Mouse (Mus musculus) limb, embryonic 12.5 days (tissue): ENCODE data around the gene Fxyd1. TPM values are rescaled to one million over a fixed set of nuclear protein-coding genes. Genes with fewer than 3 reads are reported as not detected.

ENCODE experiments used
- ATAC-seq: fragments of 200-750 bp; cut with Nextera tagmentation; 2 replicates; pipeline ENCODE4 v1.8.0; 2017; ENCODE audit warnings: low read depth, moderate TSS enrichment; ENCODE audit not compliant: insufficient number of reproducible peaks, insufficient read depth, low FRiP score, low TSS enrichment
- H3K27ac ChIP-seq: fragments of 300-500 bp; sonication (generic); 2 replicates; pipeline ENCODE4 v1.5.1; 2016; ENCODE audit warnings: mild to moderate bottlenecking, moderate library complexity
- H3K27me3 ChIP-seq: fragments of 300-500 bp; sonication (generic); 2 replicates; pipeline ENCODE4 v1.6.1; 2016; ENCODE audit warnings: mild to moderate bottlenecking, moderate library complexity
- H3K36me3 ChIP-seq: fragments of 300-500 bp; sonication (generic); 2 replicates; pipeline ENCODE4 v1.6.1; 2016; ENCODE audit warnings: mild to moderate bottlenecking, moderate library complexity
- H3K4me1 ChIP-seq: fragments of 300-500 bp; sonication (generic); replicated peaks from 2 replicates; pipeline ENCODE4 v1.6.1; 2016
- H3K4me2 ChIP-seq: fragments of 300-500 bp; sonication (generic); 2 replicates; pipeline ENCODE4 v1.6.1; 2016; ENCODE audit warnings: mild to moderate bottlenecking, moderate library complexity
- H3K4me3 ChIP-seq: fragments of 300-500 bp; sonication (generic); replicated peaks from 2 replicates; pipeline ENCODE4 v1.5.1; 2016; ENCODE audit warnings: mild to moderate bottlenecking
- H3K9ac ChIP-seq: fragments of 300-500 bp; sonication (generic); replicated peaks from 2 replicates; pipeline ENCODE4 v1.6.1; 2016; ENCODE audit warnings: mild to moderate bottlenecking, moderate library complexity
- H3K9me3 ChIP-seq: fragments of 300-500 bp; sonication (generic); 2 replicates; pipeline ENCODE4 v1.6.1; 2016; ENCODE audit warnings: mild to moderate bottlenecking, moderate library complexity
- WGBS: fragments of 180-500 bp; shearing (Covaris S2); methylation state at CpG from one replicate; pipeline ENCODE4 v1.1.7; 2016; 5-methylcytosine and 5-hydroxymethylcytosine counted together
- polyA plus RNA-seq: library from polyadenylated mRNA; unstranded; fragments of >200 nt; fragmentation: Nextera tagmentation; extraction: Ambion mirVana; gene quantifications from 2 replicates; pipeline ENCODE4 v1.2.1, GENCODE M21; 2016

Gene Fxyd1
- 23.6 and 28.2 TPM in 2 replicates for polyA plus RNA-seq

DNA sequence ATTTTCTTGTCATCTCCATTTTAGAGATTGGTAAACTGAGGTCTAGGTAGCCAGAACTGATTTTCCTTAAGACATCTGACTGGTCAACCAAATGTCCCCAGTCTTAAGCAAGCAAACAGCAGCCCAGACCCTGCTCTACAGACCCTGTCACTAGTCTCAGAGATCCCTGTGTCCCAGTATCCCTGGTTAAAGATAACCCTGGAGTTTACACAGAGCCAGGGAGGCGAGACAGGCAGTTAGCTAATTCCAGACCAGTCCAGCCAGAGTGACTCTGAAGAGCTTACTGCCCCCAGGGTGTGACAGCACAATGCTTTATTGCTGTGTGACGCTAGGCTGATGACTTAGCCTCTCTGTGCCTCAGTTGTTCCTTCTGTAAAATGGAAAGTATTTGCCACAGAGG is at the start of gene Fxyd1:
Fxyd1 (minus strand) TSS at position 129 of the 400 bp plus-strand sequence.
- Histone ChIP-seq H3K27ac (peak within 1 kb of the TSS; percentile 54; the same call in 1 of the 2 replicates), H3K4me3 (no peak within 1 kb of the TSS), H3K36me3 (no peaks in the 10 kb centered on the region), H3K4me2 (peak within 1 kb of the TSS; percentile 48; the same call in 1 of the 2 replicates), H3K9ac (0 out of 2 replicates have a peak within 1 kb of the TSS, but pooled peaks have one; percentile 4), H3K27me3 (peaks cover 29% of the 10 kb centered on the region), H3K9me3 (no peaks in the 10 kb centered on the region), H3K4me1 (peaks cover 41% of the 10 kb centered on the region)
- WGBS: 61% methylated on average over 2 of the region's 2 CpGs
- no peak for ATAC-seq

DNA sequence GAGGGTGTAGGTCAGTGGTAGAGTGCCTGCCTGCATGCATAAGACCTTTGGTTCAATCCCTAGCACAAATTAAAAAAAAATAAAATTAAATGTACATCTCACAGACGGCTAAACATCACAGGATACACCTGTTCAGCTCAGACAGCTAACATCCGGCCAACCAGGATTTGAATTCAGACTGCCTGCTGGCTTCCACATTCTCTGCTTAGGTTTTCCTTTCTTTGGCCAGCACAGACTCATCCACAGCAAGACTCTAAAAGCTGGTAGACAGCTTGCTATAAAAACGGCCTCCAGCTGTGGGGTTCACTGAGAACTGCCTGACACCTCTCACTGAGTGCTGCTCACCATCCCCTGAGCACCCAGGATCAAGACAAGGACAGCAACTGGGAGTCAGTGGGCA is 49.2 kb upstream of the Fxyd1 start:
- Histone ChIP-seq H3K4me3 (no peak overlapping the region), H3K36me3 (no peaks in the 10 kb centered on the region), H3K9me3 (no peaks in the 10 kb centered on the region), H3K4me2 (no peak overlapping the region), H3K4me1 (no peaks in the 10 kb centered on the region), H3K27me3 (peaks cover 23% of the 10 kb centered on the region), H3K9ac (no peak overlapping the region), H3K27ac (no peak overlapping the region)
- 53% methylated on average over 3 of the region's 3 CpGs for WGBS
- no peak for ATAC-seq

DNA sequence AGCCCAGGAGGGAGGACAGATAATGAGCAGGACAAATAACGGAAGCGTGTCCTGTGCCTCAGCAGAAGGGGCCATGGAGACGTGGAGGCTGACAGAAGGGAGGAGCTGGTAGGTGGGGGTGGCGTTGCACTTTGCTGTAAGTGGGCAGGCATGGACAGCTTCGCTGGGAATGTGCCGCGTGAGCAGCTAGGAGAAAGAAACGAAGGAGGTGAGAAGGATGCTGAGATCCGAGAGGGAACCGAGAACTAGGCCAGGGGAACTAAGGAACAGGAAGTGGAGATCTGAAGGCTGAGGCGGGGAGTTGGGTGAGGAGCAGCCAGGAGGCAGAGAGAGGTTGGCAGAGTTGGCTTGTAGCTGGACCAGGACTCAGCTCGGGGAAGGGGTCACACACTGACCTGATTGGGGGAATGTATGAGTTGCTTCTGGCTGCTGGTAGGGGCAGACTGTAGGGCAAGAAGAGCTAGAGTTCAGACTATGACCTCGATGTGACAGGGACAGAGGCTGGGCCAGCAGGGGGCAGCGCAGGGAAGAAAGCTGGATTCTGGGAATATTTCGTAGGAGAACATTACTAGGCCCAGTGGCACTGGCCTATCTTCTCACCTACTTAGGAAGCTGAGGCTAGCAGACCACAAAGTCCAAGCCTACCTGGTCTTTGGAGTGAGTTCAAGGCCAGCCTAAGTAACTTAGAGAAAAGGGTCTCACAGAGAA is 48.2 kb upstream of the Fxyd1 start:
- H3K36me3 ChIP-seq: no peaks in the 10 kb centered on the region
- H3K9me3 ChIP-seq: no peaks in the 10 kb centered on the region
- WGBS: 59% methylated on average over 15 of the region's 15 CpGs
- no peak overlapping the region for H3K27ac ChIP-seq
- peaks cover 23% of the 10 kb centered on the region for H3K27me3 ChIP-seq
- no peak overlapping the region for H3K4me2 ChIP-seq
- no peak overlapping the region for H3K9ac ChIP-seq
- no peaks in the 10 kb centered on the region for H3K4me1 ChIP-seq
- no peak overlapping the region for H3K4me3 ChIP-seq
- ATAC-seq: no peak

DNA sequence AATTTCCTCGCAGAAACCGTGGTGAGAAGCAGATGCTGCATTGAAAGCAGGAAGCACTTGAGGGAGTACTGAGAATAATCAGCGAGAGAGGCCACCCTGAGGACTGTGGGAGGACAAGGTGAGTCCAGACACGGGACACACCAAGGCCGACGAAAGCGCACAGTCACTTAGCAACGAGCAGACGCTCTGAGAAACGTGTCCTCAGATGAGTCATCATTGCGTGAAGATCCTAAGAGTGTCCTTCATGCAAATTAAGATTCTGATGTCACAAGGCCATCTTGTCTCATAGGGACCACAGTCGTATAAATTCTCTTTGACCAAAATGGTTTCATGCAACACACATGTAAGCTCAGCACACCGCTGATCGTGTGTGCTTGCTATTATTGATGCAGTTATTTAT is 43.8 kb upstream of the Fxyd1 start:
- H3K27me3 ChIP-seq: peaks cover 23% of the 10 kb centered on the region
- no peaks in the 10 kb centered on the region for H3K36me3 ChIP-seq
- no peak overlapping the region for H3K4me3 ChIP-seq
- no peak overlapping the region for H3K27ac ChIP-seq
- H3K4me1 ChIP-seq: peaks cover 5% of the 10 kb centered on the region; the same call in 1 of the 2 replicates
- WGBS: 87% methylated on average over 14 of the region's 14 CpGs
- no peak overlapping the region for H3K9ac ChIP-seq
- no peak overlapping the region for H3K4me2 ChIP-seq
- no peaks in the 10 kb centered on the region for H3K9me3 ChIP-seq
- no peak for ATAC-seq

DNA sequence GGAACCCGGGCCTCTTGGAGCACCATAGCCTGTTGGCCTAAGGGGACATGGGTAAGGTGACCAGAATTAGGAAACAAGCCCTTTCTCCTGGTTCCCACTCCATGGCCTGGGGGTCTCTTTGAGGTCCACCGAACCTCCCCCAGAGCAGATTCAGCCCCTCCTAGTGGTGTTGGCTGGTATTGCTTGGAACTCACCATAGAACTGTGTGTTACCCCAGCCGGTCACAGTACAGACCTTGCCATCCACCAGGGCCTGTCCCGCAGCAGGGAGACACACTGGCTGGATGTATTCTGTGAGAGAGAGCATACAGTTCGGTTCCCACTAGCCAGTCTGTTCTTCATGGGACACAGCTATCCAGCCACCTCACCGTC is 42.6 kb upstream of the Fxyd1 start:
- Histone ChIP-seq H3K4me3 (no peak overlapping the region), H3K36me3 (no peaks in the 10 kb centered on the region), H3K27me3 (peaks cover 18% of the 10 kb centered on the region), H3K9me3 (no peaks in the 10 kb centered on the region), H3K9ac (no peak overlapping the region), H3K4me2 (no peak overlapping the region), H3K27ac (no peak overlapping the region), H3K4me1 (peaks cover 5% of the 10 kb centered on the region; the same call in 1 of the 2 replicates)
- ATAC-seq: no peak
- WGBS: 85% methylated on average over 6 of the region's 6 CpGs

DNA sequence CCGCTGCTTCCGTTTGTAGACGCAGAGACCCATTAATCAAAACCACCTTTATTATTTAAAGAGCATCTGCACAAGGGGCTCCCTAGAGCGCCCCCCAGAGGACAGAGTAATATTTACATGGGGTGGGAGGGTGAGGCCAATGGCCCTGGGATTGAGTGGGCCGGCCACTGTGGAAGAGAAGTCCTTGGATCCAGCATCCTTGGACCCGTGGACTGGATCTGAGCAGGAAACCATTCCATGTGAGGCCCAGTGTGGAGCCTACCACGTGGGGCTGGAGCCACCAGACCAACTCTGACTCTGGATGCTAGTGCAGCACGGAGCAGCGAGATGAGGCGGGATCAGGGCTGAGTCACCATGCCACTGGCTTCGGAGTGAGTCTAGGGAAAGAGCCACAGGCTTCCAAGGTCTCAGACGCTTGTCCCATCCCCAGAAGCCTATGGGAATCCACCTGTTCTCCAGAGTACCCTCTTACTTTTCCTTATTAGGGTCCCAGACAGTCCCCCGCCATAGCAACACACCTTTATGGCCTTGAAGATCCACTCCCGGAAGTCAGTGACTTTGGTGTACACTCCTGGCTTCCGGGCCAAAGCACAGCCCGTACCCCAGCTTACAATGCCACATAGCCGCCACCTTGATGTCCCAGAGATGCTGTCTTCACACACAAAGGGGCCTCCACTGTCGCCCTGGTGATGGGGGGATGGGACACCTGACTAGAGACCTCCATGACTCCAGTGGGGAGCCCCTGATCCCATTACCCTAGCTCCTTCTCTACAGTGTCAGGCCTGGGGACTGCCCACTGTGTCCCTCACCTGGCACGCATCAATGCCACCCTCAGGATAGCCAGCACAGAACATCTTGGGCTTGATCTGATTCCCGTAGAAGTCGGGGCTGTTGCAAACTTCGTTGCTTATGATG is 42.0 kb upstream of the Fxyd1 start:
- 77% methylated on average over 22 of the region's 22 CpGs for WGBS
- peaks cover 15% of the 10 kb centered on the region for H3K27me3 ChIP-seq
- H3K9ac ChIP-seq: no peak overlapping the region
- H3K4me3 ChIP-seq: no peak overlapping the region
- no peak overlapping the region for H3K27ac ChIP-seq
- no peaks in the 10 kb centered on the region for H3K9me3 ChIP-seq
- H3K4me2 ChIP-seq: no peak overlapping the region
- no peak for ATAC-seq
- peaks cover 5% of the 10 kb centered on the region; the same call in 1 of the 2 replicates for H3K4me1 ChIP-seq
- no peaks in the 10 kb centered on the region for H3K36me3 ChIP-seq

DNA sequence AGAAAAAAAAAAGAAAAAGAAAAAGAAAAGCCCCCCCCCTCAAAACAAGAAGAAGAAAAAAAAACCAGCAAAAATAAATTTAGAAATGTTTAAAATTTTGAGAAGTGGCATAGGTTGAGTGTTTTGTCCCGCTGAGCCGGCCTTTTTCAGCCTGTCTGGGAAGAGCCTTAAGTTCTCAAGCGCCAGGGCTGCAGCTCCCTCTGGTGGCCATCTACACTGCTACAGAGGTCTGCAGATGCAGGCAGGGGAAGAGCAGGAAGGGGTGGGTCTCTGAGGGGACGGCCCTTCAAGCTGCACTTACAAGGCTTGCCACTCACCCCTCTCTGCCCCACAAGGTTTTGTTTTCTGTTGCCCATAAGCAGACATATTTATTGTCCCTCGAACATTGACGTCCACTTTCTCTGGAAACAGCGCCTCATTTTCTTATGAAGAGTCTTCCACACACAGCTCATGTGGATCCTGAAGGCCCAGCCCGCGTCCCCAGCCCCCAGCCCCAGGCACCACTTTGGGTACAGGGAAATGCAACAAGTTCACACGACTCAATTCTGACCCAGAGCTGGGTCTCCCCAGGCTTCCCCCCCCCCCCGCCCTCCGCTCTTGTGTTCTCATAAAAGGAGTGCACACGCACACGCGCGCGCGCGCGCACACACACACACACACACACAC is 40.7 kb upstream of the Fxyd1 start:
- peak; percentile 92 for ATAC-seq
- Histone ChIP-seq H3K4me3 (peak overlapping the region; percentile 17), H3K9me3 (no peaks in the 10 kb centered on the region), H3K36me3 (no peaks in the 10 kb centered on the region), H3K4me1 (peaks cover 5% of the 10 kb centered on the region; the same call in 1 of the 2 replicates), H3K27ac (peak overlapping the region; percentile 17; the same call in 1 of the 2 replicates), H3K4me2 (peak overlapping the region; percentile 47), H3K27me3 (peaks cover 3% of the 10 kb centered on the region), H3K9ac (0 out of 2 replicates have a peak overlapping the region, but pooled peaks have one; percentile 12)
- WGBS: 36% methylated on average over 20 of the region's 20 CpGs

DNA sequence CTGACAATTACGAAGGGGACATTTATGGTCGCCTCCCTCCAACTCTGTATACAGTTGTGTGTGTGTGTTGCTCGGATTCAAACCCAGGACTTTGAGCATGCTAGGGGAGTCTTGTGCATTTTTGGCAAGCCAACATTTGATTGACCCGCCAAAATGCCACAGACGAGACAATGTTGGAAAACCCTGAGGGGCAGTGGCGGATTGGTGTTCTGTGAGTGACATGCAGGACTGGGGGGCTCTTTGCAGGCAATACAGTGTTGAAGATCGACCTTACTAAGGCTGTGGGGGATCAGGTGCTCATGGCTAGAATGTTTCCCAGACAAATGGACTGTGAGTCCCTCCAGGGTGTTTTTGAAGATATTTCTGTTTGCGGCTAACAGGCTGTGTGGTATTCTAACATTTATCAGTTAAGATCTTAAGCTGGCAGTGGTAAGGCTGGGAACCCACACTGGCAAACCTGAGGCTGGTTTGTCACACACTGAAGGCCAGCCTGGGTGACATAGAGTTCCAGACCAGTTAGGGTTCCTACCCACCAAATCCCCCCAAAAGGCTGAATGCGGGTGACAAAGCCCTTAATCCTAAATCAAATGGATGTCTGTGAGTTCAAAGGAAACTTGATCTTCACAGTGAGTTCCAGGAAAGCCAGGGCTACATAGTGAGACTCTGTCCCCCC is 40.0 kb upstream of the Fxyd1 start:
- WGBS: 70% methylated on average over 9 of the region's 9 CpGs
- no peak for ATAC-seq

DNA sequence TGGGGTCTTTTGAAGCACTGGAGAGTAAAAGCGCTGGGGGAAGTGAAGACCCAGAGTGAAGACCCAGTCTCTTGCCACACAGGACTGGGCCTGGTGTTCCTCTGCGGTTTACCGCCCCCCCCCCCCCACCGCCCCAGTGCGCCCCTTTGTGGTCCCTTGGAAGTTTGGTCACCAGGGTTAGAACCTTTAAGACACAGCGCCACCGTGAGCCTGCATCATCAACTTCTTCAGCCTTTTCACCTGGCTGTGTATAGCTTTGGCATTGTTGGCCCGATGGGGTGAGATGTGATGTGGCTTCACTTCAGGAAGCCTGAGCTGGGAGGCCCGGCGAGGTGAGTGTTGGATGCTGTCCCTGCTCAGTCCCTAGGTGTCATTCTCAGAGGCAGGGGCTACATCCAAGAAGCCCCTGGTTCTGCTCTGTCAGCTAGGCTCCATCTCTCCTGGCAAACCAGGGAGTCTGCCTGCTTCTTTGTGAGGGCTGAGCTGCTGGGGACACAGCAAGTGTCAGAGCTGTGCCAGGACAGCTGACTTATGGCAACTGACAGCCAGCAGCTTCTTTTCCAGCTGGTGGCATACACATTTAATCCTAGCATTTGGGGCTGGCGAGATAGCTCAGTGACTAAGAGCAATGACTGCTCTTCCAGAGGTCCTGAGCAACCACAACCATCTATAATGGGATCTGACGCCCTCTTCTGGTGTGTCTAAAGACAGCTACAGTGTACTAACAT is 37.9 kb upstream of the Fxyd1 start:
- no peaks in the 10 kb centered on the region for H3K9me3 ChIP-seq
- H3K27ac ChIP-seq: no peak overlapping the region
- no peak overlapping the region for H3K4me3 ChIP-seq
- no peak for ATAC-seq
- peaks cover 5% of the 10 kb centered on the region; the same call in 1 of the 2 replicates for H3K4me1 ChIP-seq
- no peaks in the 10 kb centered on the region for H3K27me3 ChIP-seq
- H3K9ac ChIP-seq: no peak overlapping the region; the same call in 1 of the 2 replicates
- no peaks in the 10 kb centered on the region for H3K36me3 ChIP-seq
- H3K4me2 ChIP-seq: no peak overlapping the region
- WGBS: 24% methylated on average over 12 of the region's 12 CpGs

More for the DNA sequence above, 40.0 kb upstream of the Fxyd1 start:
- Histone ChIP-seq H3K4me3 (no peak overlapping the region), H3K4me2 (no peak overlapping the region), H3K9me3 (no peaks in the 10 kb centered on the region), H3K36me3 (no peaks in the 10 kb centered on the region), H3K9ac (no peak overlapping the region), H3K27me3 (no peaks in the 10 kb centered on the region), H3K4me1 (peaks cover 5% of the 10 kb centered on the region; the same call in 1 of the 2 replicates), H3K27ac (no peak overlapping the region)

DNA sequence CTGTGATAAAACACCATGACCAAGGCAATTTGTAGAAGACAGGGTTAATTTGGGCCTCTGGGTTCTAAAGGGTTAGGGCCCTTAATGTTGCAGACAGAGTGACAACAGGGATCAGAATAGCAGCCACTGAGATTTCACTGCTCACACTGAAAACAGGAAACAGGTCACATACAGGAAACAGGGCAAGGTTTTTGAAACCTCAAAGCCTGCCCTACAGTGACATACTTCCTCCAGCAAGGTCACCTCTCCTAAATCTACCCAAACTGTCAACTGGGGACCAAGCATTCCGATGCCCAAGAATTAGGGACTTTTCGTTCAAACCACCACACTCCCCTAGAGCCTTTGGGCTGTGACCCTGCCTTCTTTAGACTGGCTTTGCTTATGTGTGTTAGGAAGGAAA is 32.7 kb upstream of the Fxyd1 start:
- WGBS: 82% methylated on average over 2 of the region's 2 CpGs
- Histone ChIP-seq H3K4me2 (no peak overlapping the region), H3K27me3 (no peaks in the 10 kb centered on the region; the same call in 1 of the 2 replicates), H3K27ac (no peak overlapping the region), H3K9ac (no peak overlapping the region), H3K4me1 (peaks cover 5% of the 10 kb centered on the region; the same call in 1 of the 2 replicates), H3K36me3 (no peaks in the 10 kb centered on the region), H3K9me3 (no peaks in the 10 kb centered on the region), H3K4me3 (no peak overlapping the region)
- ATAC-seq: no peak
